Mouse (Mus musculus) limb, embryonic 12.5 days (tissue): ENCODE data around the gene Asb17. TPM values are rescaled to one million over a fixed set of nuclear protein-coding genes. Genes with fewer than 3 reads are reported as not detected.
A peak's percentile ranks its signal among the peaks of the same experiment; 100 is the strongest.

Experiments used
- ATAC-seq: fragments of 200-750 bp; cut with Nextera tagmentation; 2 replicates; pipeline ENCODE4 v1.8.0; 2017; ENCODE audit warnings: low read depth, moderate TSS enrichment; ENCODE audit not compliant: insufficient number of reproducible peaks, insufficient read depth, low FRiP score, low TSS enrichment
- H3K27ac ChIP-seq: fragments of 300-500 bp; sonication (generic); 2 replicates; pipeline ENCODE4 v1.5.1; 2016; ENCODE audit warnings: mild to moderate bottlenecking, moderate library complexity
- H3K27me3 ChIP-seq: fragments of 300-500 bp; sonication (generic); 2 replicates; pipeline ENCODE4 v1.6.1; 2016; ENCODE audit warnings: mild to moderate bottlenecking, moderate library complexity
- H3K36me3 ChIP-seq: fragments of 300-500 bp; sonication (generic); 2 replicates; pipeline ENCODE4 v1.6.1; 2016; ENCODE audit warnings: mild to moderate bottlenecking, moderate library complexity
- H3K4me1 ChIP-seq: fragments of 300-500 bp; sonication (generic); replicated peaks from 2 replicates; pipeline ENCODE4 v1.6.1; 2016
- H3K4me2 ChIP-seq: fragments of 300-500 bp; sonication (generic); 2 replicates; pipeline ENCODE4 v1.6.1; 2016; ENCODE audit warnings: mild to moderate bottlenecking, moderate library complexity
- H3K4me3 ChIP-seq: fragments of 300-500 bp; sonication (generic); replicated peaks from 2 replicates; pipeline ENCODE4 v1.5.1; 2016; ENCODE audit warnings: mild to moderate bottlenecking
- H3K9ac ChIP-seq: fragments of 300-500 bp; sonication (generic); replicated peaks from 2 replicates; pipeline ENCODE4 v1.6.1; 2016; ENCODE audit warnings: mild to moderate bottlenecking, moderate library complexity
- H3K9me3 ChIP-seq: fragments of 300-500 bp; sonication (generic); 2 replicates; pipeline ENCODE4 v1.6.1; 2016; ENCODE audit warnings: mild to moderate bottlenecking, moderate library complexity
- WGBS: fragments of 180-500 bp; shearing (Covaris S2); methylation state at CpG from one replicate; pipeline ENCODE4 v1.1.7; 2016; 5-methylcytosine and 5-hydroxymethylcytosine counted together
- polyA plus RNA-seq: library from polyadenylated mRNA; unstranded; fragments of >200 nt; fragmentation: Nextera tagmentation; extraction: Ambion mirVana; gene quantifications from 2 replicates; pipeline ENCODE4 v1.2.1, GENCODE M21; 2016

The Asb17 gene
- 0.08 and 0.13 TPM in 2 replicates for polyA plus RNA-seq

- no peak within 1 kb of the TSS for H3K9ac ChIP-seq
- ATAC-seq, result no peak
- no peaks in the 10 kb centered on the region for H3K36me3 ChIP-seq
- no peaks in the 10 kb centered on the region for H3K4me1 ChIP-seq
- no peaks in the 10 kb centered on the region for H3K9me3 ChIP-seq
- no peak within 1 kb of the TSS for H3K4me2 ChIP-seq
- H3K27ac ChIP-seq, result no peak within 1 kb of the TSS
- no peak within 1 kb of the TSS for H3K4me3 ChIP-seq
- WGBS, result 84% methylated on average over 10 of the region's 10 CpGs
- no peaks in the 10 kb centered on the region for H3K27me3 ChIP-seq
Measured at GRCm38 (mm10) chr3:153844030-153844429, at the start of gene Asb17. TSS of gene Asb17 (plus strand) at chr3:153844209.

DNA sequence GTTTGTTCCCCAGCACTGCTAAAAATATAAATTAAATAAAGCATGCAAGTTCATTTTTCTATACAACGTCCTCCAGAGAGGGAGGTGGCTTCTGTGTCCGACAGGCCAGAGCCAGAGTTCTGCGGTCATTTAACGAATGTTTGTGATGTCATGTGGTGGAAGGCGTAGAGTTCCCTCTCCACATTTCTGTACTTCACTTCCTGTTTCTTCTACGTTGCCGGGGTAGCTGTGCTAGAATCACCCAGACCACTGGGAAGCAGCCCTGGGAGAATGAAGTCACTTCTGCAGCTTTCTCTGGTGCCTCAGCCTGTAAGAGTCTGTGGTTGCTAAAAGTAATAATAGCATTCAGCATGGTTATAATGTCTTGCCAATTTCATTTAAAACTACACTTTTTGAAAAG is 46.4 kb upstream of the Asb17 start:
- no peak for ATAC-seq
- no peaks in the 10 kb centered on the region for H3K36me3 ChIP-seq
- no peaks in the 10 kb centered on the region for H3K4me1 ChIP-seq
- no peak overlapping the region for H3K4me3 ChIP-seq
- H3K27me3 ChIP-seq, result no peaks in the 10 kb centered on the region
- no peak overlapping the region for H3K9ac ChIP-seq
- H3K4me2 ChIP-seq, result no peak overlapping the region
- no peak overlapping the region for H3K27ac ChIP-seq
- H3K9me3 ChIP-seq, result no peaks in the 10 kb centered on the region
- 61% methylated on average over 7 of the region's 7 CpGs for WGBS

GRCm38 (mm10) chr3:153799603-153800002 is 44.4 kb upstream of the Asb17 start:
- Histone ChIP-seq H3K4me2 (no peak overlapping the region), H3K9ac (no peak overlapping the region), H3K4me3 (no peak overlapping the region), H3K36me3 (no peaks in the 10 kb centered on the region), H3K27me3 (no peaks in the 10 kb centered on the region), H3K4me1 (no peaks in the 10 kb centered on the region), H3K27ac (no peak overlapping the region), H3K9me3 (no peaks in the 10 kb centered on the region)
- WGBS, result 93% methylated on average over 11 of the region's 11 CpGs
- no peak for ATAC-seq

- H3K9ac ChIP-seq, result no peak overlapping the region
- no peaks in the 10 kb centered on the region for H3K27me3 ChIP-seq
- H3K4me1 ChIP-seq, result no peaks in the 10 kb centered on the region
- H3K9me3 ChIP-seq, result no peaks in the 10 kb centered on the region
- H3K4me2 ChIP-seq, result no peak overlapping the region
- no peaks in the 10 kb centered on the region for H3K36me3 ChIP-seq
- ATAC-seq, result no peak
- H3K27ac ChIP-seq, result no peak overlapping the region
- WGBS, result 72% methylated on average over 5 of the region's 5 CpGs
- no peak overlapping the region for H3K4me3 ChIP-seq
Measured at GRCm38 (mm10) chr3:153800690-153801089, 43.3 kb upstream of the Asb17 start.

DNA sequence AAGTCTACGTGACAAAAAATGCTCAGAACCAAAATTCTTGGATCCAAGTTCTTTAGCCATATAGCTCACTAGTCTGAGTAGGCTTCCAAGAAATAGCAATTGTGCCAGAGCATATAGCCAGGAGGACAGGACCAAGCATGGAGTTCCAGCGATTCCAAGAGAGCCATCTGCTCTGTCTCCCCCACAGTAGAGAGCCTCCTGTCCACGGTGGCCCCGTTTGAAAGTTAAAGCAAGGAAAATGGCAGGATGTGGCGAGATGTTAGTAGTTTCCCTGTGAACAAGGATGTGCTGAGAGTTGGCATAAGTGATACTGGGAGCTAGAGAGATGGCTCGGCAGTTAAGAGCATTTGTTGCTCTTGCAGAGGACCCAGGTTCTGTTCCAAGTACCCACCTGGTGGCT is 42.5 kb upstream of the Asb17 start:
- no peaks in the 10 kb centered on the region for H3K36me3 ChIP-seq
- no peak overlapping the region for H3K9ac ChIP-seq
- no peaks in the 10 kb centered on the region for H3K9me3 ChIP-seq
- no peaks in the 10 kb centered on the region for H3K27me3 ChIP-seq
- 82% methylated on average over 6 of the region's 6 CpGs for WGBS
- H3K4me3 ChIP-seq, result no peak overlapping the region
- no peak overlapping the region for H3K27ac ChIP-seq
- no peak overlapping the region for H3K4me2 ChIP-seq
- no peak for ATAC-seq
- H3K4me1 ChIP-seq, result peaks cover 4% of the 10 kb centered on the region

- no peak for ATAC-seq
- Histone ChIP-seq H3K9ac (no peak overlapping the region), H3K36me3 (no peaks in the 10 kb centered on the region), H3K27ac (no peak overlapping the region), H3K4me2 (no peak overlapping the region), H3K4me3 (no peak overlapping the region), H3K27me3 (no peaks in the 10 kb centered on the region), H3K4me1 (peaks cover 4% of the 10 kb centered on the region), H3K9me3 (no peaks in the 10 kb centered on the region)
- WGBS, result 85% methylated on average over 5 of the region's 5 CpGs
Measured at GRCm38 (mm10) chr3:153802640-153803039, 41.4 kb upstream of the Asb17 start.

DNA sequence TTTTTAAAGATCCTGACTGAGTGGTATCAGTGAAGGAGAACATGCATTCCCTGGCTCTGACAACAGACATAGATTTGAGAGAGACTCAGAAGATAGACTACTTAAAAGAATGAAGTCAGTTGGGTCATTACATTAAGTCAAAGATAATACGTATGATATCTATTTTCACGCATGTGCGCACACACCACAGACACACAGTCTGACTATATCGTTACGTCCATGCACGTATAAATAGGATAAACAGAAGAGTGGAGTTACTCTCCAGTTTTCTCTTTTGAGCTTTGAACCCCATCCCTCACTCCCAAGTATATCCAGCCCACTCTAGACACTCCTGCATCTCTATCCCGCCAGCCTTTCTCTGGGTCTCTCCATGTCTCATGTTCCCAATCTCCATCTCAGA is 40.0 kb upstream of the Asb17 start:
- Histone ChIP-seq H3K4me1 (peaks cover 7% of the 10 kb centered on the region), H3K36me3 (no peaks in the 10 kb centered on the region), H3K4me3 (no peak overlapping the region), H3K27ac (no peak overlapping the region), H3K4me2 (no peak overlapping the region), H3K9me3 (no peaks in the 10 kb centered on the region), H3K9ac (no peak overlapping the region), H3K27me3 (no peaks in the 10 kb centered on the region)
- ATAC-seq, result no peak
- WGBS, result 94% methylated on average over 7 of the region's 7 CpGs

GRCm38 (mm10) chr3:153806077-153806772 is 37.8 kb upstream of the Asb17 start:
- no peak overlapping the region for H3K9ac ChIP-seq
- peaks cover 22% of the 10 kb centered on the region for H3K4me1 ChIP-seq
- H3K4me3 ChIP-seq, result no peak overlapping the region
- no peaks in the 10 kb centered on the region for H3K9me3 ChIP-seq
- ATAC-seq, result peak; percentile 78; the same call in 1 of the 2 replicates
- WGBS, result 38% methylated on average over 14 of the region's 14 CpGs
- H3K4me2 ChIP-seq, result peak overlapping the region; percentile 35
- no peaks in the 10 kb centered on the region for H3K27me3 ChIP-seq
- H3K27ac ChIP-seq, result no peak overlapping the region
- H3K36me3 ChIP-seq, result no peaks in the 10 kb centered on the region

DNA sequence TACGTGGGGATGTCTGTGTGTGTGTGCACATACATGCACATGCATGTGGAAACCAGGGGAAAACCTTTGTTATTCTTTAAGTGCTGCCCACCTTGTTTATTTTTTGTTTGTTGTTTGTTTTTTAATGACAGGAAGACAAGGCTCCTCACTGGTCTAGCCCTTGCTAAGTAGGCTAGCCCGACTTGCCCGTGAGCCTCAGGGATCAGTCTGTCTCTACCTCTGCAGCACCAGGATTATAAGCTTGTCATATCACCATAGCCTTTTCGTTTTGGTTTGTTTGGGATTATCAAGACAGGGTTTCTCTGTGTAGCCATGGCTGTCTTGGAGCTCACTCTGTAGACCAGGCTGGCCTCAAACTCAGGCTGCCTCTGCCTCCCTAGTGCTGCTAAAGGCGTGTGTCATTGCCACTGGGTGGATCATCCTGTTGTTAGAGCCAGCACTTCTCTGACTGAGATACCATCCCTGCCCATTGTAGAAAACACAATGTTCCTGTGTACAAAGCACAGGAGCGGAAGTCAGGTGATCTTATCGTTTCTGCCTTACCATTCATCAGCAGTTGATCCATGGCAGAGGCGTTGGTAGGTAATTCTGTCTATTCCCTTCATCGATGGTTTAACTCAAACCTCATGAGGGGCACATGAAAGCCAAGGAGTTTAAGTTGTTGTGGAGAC is 37.1 kb upstream of the Asb17 start:
- Histone ChIP-seq H3K4me3 (no peak overlapping the region), H3K36me3 (no peaks in the 10 kb centered on the region), H3K4me1 (peaks cover 22% of the 10 kb centered on the region), H3K4me2 (no peak overlapping the region), H3K9ac (no peak overlapping the region), H3K9me3 (no peaks in the 10 kb centered on the region), H3K27me3 (no peaks in the 10 kb centered on the region), H3K27ac (no peak overlapping the region)
- ATAC-seq, result 0 out of 2 replicates have a peak, but pooled peaks have one; percentile 1
- WGBS, result 86% methylated on average over 9 of the region's 9 CpGs

GRCm38 (mm10) chr3:153807444-153808149 is 36.4 kb upstream of the Asb17 start:
- H3K4me3 ChIP-seq, result no peak overlapping the region
- 0 out of 2 replicates have a peak overlapping the region, but pooled peaks have one; percentile 36 for H3K27ac ChIP-seq
- no peaks in the 10 kb centered on the region for H3K36me3 ChIP-seq
- no peaks in the 10 kb centered on the region for H3K27me3 ChIP-seq
- H3K4me1 ChIP-seq, result peaks cover 22% of the 10 kb centered on the region
- WGBS, result 88% methylated on average over 9 of the region's 9 CpGs
- no peak overlapping the region for H3K9ac ChIP-seq
- H3K4me2 ChIP-seq, result no peak overlapping the region
- ATAC-seq, result no peak
- H3K9me3 ChIP-seq, result no peaks in the 10 kb centered on the region

GRCm38 (mm10) chr3:153808406-153808805 is 35.6 kb upstream of the Asb17 start:
- Histone ChIP-seq H3K27ac (0 out of 2 replicates have a peak overlapping the region, but pooled peaks have one; percentile 36), H3K9ac (no peak overlapping the region), H3K4me3 (no peak overlapping the region)

More at GRCm38 (mm10) chr3:153808406-153808805, 35.6 kb upstream of the Asb17 start:
- no peak for ATAC-seq
- Histone ChIP-seq H3K9me3 (no peaks in the 10 kb centered on the region), H3K4me1 (peaks cover 22% of the 10 kb centered on the region), H3K36me3 (no peaks in the 10 kb centered on the region), H3K4me2 (no peak overlapping the region), H3K27me3 (no peaks in the 10 kb centered on the region)
- WGBS, result 48% methylated on average over 13 of the region's 13 CpGs
